Mouse (Mus musculus) embryonic fibroblast, embryonic 13.5 days (primary cell): ENCODE measurements at regions not wholly inside any gene's neighbourhood (a gene's known extent, or its start where the extent isn't known, plus 50 kb on each side); places are given as distances from the start of the nearest gene placed in this dataset.

Experiments
- H3K27ac ChIP-seq: 2 replicates; pipeline ENCODE4 v1.5.1; 2012; ENCODE audit warnings: low read length, control low read depth, inconsistent platforms; ENCODE audit not compliant: insufficient read depth
- H3K4me1 ChIP-seq: 2 replicates; pipeline ENCODE4 v1.6.1; 2011; ENCODE audit warnings: low read length; ENCODE audit not compliant: control insufficient read depth, insufficient read depth
- H3K4me3 ChIP-seq: 2 replicates; pipeline ENCODE4 v1.5.1; 2011; ENCODE audit warnings: mild to moderate bottlenecking, control low read depth, low read length; ENCODE audit not compliant: insufficient read depth
- CTCF ChIP-seq: IDR thresholded peaks from 2 replicates; pipeline ENCODE4 v1.5.1; 2011; ENCODE audit warnings: mild to moderate bottlenecking, control low read depth, low read length, moderate library complexity, borderline replicate concordance; ENCODE audit not compliant: insufficient read depth
- POLR2A ChIP-seq: IDR thresholded peaks from 2 replicates; pipeline ENCODE4 v1.6.1; 2011; ENCODE audit warnings: low read depth, mild to moderate bottlenecking, control low read depth, low read length, moderate library complexity

- Histone ChIP-seq H3K4me3 (no peak overlapping the region), H3K4me1 (no peaks in the 10 kb centered on the region), H3K27ac (no peak overlapping the region)
- TF ChIP-seq CTCF (no peak), POLR2A (no peak)
Observed at GRCm38 (mm10) chr8:116238670-116239069, 266.1 kb upstream of the Dynlrb2 start.

GRCm38 (mm10) chr8:116237561-116238100 is 267.1 kb upstream of the Dynlrb2 start:
- no peak for TF ChIP-seq POLR2A
- no peak for TF ChIP-seq CTCF

GRCm38 (mm10) chr8:116229654-116230136 is 275.1 kb upstream of the Dynlrb2 start:
- H3K4me3 ChIP-seq: no peak overlapping the region
- H3K27ac ChIP-seq: no peak overlapping the region
- TF ChIP-seq CTCF (no peak), POLR2A (no peak)
- no peaks in the 10 kb centered on the region for H3K4me1 ChIP-seq

More at GRCm38 (mm10) chr8:116237561-116238100, 267.1 kb upstream of the Dynlrb2 start:
- Histone ChIP-seq H3K4me3 (no peak overlapping the region), H3K27ac (no peak overlapping the region), H3K4me1 (no peaks in the 10 kb centered on the region)

- H3K4me1 ChIP-seq: no peaks in the 10 kb centered on the region
- TF ChIP-seq POLR2A (no peak), CTCF (no peak)
- no peak overlapping the region for H3K27ac ChIP-seq
- H3K4me3 ChIP-seq: no peak overlapping the region
Observed at GRCm38 (mm10) chr8:116227003-116227402, 277.8 kb upstream of the Dynlrb2 start.

DNA sequence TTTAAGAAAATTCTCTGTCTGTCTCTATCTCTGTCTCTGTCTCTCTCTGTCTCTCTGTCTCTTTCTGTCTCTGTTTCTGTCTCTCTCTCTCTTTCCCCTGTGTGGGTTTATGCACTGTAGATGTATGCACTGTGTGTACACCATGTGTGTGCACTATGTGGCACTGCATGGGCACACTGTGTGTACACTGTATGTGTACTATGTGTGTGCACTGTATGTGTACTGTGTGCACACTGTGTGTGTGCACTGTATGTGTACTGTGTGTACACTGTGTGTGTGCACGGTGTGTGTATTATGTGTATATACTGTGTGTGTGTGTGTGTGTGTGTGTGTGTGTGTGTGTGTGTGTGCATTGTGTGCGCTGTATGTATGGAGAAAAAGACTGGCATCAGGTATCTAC is 281.5 kb upstream of the Dynlrb2 start:
- no peak overlapping the region for H3K27ac ChIP-seq
- H3K4me3 ChIP-seq: no peak overlapping the region
- H3K4me1 ChIP-seq: no peaks in the 10 kb centered on the region
- TF ChIP-seq POLR2A (no peak), CTCF (no peak)

- H3K4me1 ChIP-seq: no peaks in the 10 kb centered on the region
- no peak overlapping the region for H3K27ac ChIP-seq
- no peak for TF ChIP-seq POLR2A
- no peak for TF ChIP-seq CTCF
- H3K4me3 ChIP-seq: no peak overlapping the region
Observed at GRCm38 (mm10) chr8:116215909-116216308, 288.9 kb upstream of the Dynlrb2 start.

- Histone ChIP-seq H3K27ac (no peak overlapping the region), H3K4me1 (no peaks in the 10 kb centered on the region), H3K4me3 (no peak overlapping the region)
- no peak for TF ChIP-seq POLR2A
- no peak for TF ChIP-seq CTCF
Observed at GRCm38 (mm10) chr8:116215286-116215860, 289.4 kb upstream of the Dynlrb2 start.

GRCm38 (mm10) chr8:116203631-116204030 is 301.1 kb upstream of the Dynlrb2 start:
- H3K4me3 ChIP-seq: no peak overlapping the region
- H3K4me1 ChIP-seq: 0 out of 2 replicates have a peak, but pooled peaks cover 4% of the 10 kb centered on the region
- no peak overlapping the region for H3K27ac ChIP-seq
- TF ChIP-seq POLR2A (no peak), CTCF (no peak)

- 0 out of 2 replicates have a peak, but pooled peaks cover 4% of the 10 kb centered on the region for H3K4me1 ChIP-seq
- no peak overlapping the region; the same call in 1 of the 2 replicates for H3K27ac ChIP-seq
- TF ChIP-seq CTCF: no peak
- TF ChIP-seq POLR2A: no peak
- H3K4me3 ChIP-seq: no peak overlapping the region
Observed at GRCm38 (mm10) chr8:116200459-116200999, 304.2 kb upstream of the Dynlrb2 start.

- Histone ChIP-seq H3K27ac (no peak overlapping the region), H3K4me3 (no peak overlapping the region), H3K4me1 (0 out of 2 replicates have a peak, but pooled peaks cover 4% of the 10 kb centered on the region)
- TF ChIP-seq POLR2A (no peak), CTCF (no peak)
Observed at GRCm38 (mm10) chr8:116196623-116197184, 308.1 kb upstream of the Dynlrb2 start.
